Mouse (Mus musculus): Measurements from ENCODE around the gene Npm3.

Npm3 gene

DNA sequence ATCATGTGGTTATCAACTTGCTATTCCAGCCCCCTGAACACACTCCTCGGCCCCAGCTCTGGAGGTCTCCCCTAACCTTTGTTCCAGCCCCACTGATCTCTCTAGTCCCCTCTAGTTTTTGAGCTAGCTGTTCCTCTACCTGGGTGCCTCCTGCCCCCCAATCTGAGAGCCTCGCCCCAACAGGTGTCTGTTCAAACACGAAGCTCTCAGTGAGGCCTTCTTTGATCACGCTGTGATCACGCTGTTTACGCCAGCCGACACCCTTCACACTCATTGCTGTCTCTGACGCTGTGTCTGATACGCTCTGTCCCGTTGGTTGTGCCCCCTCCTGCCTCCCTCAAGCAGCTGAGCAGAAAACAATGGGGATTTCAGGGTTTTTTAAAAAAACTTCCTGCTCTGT is 15.8 kb downstream of the Npm3 start:
- DNase-seq = no peak

DNA sequence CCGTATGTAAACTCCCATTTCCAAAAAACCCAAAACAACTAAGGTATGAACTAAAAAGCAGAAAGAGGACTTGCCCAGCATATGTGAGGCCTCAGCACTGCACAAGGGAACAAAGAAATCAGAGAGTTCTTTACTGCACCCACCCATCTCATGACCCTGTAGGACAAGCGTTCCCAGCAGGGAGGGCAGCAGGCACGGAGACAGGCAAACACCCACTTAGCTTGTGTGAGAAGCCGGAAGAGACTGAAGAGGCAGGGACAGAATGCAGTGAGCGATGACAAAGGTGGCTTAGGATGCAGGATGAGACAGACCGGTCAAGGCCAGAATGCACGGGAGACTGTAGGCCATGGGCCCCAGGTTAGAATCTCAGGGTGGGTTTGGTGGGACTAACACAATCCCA is 17.7 kb downstream of the Npm3 start:
- no peak for DNase-seq

DNA sequence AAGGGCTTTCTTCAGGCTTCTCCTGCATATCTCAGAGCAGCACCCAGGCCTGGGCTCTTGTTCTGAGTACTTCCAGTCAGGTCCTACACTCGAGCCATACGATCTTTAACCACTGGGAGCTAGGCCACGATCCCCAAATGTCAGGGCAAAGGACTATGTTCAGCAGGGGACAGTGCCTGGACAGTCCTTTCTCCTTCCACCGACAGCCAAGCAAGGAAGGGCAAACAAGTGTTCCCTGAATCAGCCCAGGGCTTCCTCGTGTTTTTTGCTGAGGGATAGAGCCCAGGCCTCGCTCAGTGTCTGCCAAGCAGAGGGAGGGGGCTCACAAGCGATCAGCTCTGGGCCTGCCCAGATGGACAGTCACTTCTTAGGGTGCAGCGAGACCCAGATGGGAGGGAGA is 19.3 kb downstream of the Npm3 start:
- DNase-seq = no peak

DNA sequence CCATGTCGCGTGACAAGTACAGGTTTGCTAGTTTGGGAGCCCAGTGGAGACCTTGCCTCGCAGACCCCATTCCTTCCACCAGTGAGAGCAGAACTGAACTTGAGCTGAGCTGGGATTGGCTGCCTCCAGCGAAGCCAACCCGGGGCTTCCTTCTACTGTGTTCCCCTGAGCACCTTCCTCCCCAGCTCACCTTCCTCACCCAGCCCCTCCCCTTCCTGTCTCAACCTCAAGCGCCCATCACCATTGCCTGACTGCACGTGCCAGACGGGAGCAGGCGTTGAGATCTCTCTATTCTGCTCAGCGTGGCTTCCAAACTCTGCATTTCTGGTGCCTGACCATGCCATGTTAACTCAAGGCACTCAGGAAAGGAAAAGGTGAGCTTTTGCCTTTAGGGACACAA is 22.2 kb downstream of the Npm3 start:
- no peak for DNase-seq

DNA sequence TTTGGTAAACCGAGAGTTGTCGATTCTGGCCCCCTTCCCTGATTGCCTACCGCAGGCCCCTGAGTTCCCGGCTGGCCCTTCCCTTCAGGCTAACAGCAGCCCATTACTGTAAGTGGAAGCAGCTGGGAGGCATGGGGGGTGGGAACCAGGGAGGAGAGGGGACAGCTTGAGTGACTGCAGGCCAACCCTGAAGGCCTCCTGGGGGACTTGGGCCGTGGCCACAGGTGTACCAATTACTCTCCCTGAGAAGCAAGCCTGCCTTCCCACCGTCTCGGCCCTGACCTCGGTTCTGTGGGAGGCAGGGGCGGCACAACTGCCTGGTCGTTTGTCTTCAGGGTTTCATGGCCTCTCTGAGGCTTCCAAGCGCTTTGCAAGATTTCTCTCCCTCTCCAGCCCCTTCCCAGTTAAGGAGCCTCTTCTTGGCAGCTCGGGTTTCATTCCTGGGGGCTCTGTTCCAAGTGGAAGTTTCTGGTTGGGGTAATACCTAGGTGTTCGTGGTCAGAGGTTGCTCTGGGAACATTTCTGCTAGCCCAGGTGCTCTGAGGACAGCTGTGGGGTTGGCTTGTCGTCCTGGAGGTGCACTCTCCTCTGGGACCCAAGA is 23.6 kb downstream of the Npm3 start:
- DNase-seq = no peak

DNA sequence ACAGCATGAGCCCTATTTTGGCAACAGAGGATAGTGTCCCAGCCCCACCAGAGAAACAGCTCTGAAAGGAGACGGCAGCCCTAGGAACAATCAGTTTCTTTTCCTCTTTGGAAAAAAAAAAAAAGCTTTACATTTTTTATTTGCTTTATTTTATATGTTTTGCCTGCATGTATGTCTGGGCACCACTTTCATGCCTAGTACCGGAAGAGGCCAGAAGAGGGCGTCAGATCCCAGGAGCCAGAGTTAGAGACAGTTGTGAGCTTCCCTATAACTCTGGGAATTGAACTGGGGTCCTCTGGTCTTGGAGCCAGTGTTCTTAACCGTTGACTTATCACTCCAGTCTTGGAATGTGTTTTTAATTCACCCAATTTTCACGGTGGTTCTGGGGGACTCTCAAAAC is 27.2 kb downstream of the Npm3 start:
- no peak for DNase-seq

DNA sequence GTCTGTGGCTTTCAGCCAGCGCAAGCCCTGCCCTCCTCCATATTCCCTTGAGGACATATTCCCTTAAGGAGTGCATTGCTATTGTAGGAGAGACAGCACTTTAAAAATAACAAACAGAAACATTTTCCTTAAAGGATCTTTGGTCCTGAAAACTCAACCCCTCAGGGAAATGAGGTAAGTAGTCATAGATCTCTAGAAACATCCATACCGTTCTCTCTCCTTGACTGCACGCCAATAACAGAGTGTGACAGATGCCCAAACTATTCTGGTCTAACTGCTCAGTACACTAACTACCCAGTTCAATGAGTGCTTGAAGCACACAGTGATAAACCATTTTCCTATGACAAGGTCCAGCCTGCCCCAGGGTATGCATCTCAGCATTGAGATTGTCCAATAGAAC is 31.1 kb downstream of the Npm3 start:
- DNase-seq = no peak

DNA sequence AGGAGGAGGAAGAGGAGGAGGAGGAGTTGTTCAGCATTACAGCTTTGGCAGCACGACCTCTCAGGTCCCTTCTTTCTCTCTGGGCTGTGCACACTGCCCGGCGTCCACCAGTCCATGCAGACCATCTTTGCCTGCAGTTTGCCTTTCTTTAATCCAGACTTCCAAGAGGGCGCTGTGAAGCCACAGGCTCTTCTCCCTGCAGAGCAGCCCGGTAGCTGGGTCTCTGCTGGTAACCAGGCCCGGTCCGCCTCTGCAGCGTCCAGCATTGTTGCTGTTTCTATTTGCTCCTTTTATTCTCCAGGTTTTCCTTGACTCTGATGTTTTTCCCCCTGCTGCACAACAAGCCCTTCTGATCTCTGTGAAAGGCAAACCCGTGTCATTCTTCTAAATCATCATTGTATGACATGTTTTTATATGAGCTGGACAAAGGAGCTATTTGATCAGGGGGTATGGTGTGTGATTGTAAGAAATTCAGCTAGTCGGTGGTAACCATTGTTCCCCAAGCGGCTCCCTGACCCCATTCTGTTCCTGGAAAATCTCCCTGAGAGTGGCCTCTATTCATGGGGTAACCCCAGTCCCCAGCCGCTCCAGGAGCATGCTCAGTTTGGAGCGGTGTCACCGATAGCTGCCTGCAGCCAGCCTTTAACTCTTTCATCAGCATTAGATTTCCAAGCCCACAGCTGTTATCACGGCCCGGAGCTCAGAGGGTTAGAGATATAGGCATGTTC is 31.7 kb downstream of the Npm3 start:
- peak; percentile 88 for DNase-seq

DNA sequence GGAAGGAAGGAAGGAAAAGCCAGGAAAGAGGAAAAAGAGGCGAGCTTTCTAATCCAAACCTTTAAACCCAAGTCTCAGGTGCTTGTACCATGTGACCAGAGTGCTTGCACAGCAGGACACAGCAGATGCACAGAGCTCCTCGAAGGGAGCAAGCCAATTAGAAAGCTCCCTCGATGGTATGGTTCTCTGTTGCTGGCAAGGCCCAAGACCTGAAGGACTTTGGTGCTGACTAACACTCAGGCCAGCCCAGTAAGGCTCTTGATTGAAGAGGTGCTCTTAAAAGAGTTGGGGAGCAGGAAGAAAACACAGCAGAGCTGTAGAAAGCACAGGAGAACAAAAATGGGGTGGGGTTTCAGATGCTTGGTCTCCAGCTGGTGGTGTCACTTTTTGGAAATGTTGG is 40.7 kb downstream of the Npm3 start:
- DNase-seq = no peak
